Mouse (Mus musculus): ENCODE measurements around the gene Rag1. TPM values are rescaled to one million over a fixed set of nuclear protein-coding genes. Genes with fewer than 3 reads are reported as not detected.

Rag1 gene
- total RNA-seq, 1 experiment from 2014 or later: 0.14 TPM

DNA sequence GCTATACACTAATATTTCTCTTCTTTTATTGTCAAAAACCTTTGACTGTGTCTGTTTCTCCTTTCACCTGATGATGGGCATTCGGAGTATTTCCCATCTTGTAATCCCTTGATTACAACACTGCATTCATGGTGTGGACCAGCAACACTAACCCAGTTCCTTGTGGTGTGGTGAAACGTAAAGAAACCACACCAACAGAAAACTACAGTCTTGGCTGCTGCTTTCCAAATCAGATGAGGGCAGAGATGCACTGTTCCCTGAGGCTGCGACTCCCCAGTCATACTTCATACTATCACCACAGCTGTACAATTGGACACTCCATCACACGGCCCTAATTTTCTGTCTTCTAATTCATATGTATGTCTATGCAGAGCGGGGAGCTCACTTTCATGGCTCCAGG is 54.6 kb downstream of the Rag1 start:
- ATAC-seq (replicated peaks; ENCODE audit: low read depth, poor library complexity, severe bottlenecking): no peak

DNA sequence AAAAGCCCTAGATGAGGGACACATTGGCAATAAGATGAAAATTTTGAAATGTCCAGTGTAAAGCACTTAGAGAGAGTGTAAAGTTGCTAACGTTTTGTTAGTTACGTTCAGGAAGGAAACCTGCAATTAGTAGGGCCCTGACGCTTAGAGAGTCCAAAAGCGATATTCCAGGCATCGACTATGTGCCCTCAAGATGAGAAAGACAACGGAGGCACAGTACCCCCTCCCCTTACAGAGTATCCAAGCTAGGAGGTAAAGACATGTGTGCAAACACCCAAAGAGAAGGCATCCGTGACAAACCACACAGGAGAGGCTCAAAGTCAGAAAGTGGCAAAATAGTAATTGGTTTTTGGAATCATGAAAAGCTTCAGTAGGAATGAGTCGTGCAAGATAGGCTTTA is 56.4 kb downstream of the Rag1 start:
- ATAC-seq (replicated peaks; ENCODE audit: low read depth, poor library complexity, severe bottlenecking): no peak

DNA sequence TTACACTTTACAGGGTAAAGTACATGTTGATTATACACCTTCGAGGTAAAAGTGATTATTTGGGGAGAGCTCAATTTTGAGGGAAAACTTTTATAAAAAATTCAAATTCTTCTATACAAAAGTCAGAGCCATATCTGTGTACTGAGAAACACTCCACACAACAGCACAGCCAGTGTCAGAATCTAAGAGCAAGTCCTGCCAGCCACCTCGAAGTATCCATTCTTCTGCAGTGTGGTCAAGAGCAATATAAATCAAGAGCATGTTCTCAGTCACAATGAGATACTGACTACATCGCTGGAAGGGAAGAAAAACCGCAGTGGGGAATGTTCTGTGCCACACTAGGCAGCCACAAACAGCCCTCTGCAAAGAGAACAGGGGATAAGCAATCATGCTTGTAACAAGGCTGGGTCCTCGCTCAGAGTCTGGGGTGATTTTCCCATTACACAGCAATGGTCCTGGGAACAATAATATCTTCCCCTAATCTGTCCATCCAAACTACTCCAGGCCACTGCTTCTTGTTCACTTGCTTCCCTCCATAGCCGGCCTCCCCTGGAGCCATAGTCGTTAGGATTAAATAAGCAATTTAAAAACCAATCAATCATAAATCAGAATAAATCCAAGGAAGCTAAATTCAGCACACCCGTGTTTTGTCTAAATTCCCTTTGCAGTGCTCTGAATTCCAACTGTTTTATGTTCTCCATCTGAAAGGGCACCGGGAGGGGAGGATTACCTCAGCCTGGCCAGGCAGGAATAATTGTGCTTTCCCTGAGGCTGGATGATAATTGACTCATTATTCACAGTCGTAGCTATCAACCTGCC is 57.1 kb downstream of the Rag1 start:
- ATAC-seq (replicated peaks; ENCODE audit: low read depth, poor library complexity, severe bottlenecking): peak; percentile 45; the same call in 1 of the 2 replicates

DNA sequence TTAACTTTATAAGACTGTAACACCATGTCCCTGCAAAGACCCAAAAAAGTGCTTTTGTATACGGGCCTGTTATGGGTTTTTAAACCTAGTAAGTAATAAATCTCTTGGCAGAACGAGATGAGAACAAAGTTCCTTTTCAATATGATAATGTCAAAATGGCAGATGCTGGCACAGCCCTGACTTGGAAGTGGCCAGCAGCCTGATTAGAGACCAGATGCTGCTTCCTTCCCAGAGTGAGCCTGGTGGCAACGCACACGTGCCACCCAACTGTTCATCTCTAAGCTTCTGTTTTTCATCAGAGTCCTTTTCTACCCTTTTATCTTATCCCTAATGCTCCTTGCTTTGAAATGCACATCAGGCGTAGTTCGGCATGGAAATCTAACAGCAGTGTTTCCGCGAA is 57.9 kb downstream of the Rag1 start:
- no peak for ATAC-seq (replicated peaks; ENCODE audit: low read depth, poor library complexity, severe bottlenecking)

Other genes with a start within 250 kb of the Rag1 start
- gene Rag2, start 24.8 kb downstream of the Rag1 start, total RNA-seq (2017): 1.1 and 3.7 TPM in 2 replicates
- 86.8 and 98.7 TPM in 2 replicates for gene B230118H07Rik, start within 50 bp of the Rag1 start, total RNA-seq (2017)
- gene Traf6, start 28.9 kb upstream of the Rag1 start, total RNA-seq (2017): 17.6 and 21.4 TPM in 2 replicates
- 0.05 TPM in 2 replicates for gene Prr5l, start 233.5 kb upstream of the Rag1 start, total RNA-seq (2017)
- 30.5 and 47.3 TPM in 2 replicates for gene Commd9, start 236.7 kb upstream of the Rag1 start, total RNA-seq (2017)

Data from common myeloid progenitor, adult 5-6 weeks (primary cell).